ENCODE assay signal across 17 mouse cellular contexts in the genomic region with DNA sequence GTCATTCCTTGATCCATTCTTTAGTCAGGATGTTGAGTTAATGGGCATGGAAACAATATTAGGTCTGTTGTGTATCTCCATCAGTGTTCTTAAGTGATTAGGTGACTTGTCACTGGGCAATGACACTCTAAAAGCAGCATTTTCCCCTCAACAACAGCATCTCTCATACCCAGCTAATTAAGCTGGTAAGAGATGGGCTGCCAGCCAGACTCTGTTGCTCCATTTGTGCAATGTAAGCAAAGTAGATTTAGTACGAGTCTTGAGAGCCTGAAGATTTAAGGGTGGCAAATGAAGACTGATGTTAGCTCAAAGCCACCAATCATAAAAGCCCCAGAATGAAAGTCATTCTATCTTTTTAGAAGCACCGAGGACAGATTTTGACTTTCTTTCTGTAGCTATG.
"Had no signal": no experiment of that assay in that cellular context is flagged by ENCODE, and none has a peak within 500 bp of the region (broad histone marks: within the 10 kb centered on the region; RNA-seq: fewer than 3 reads in every experiment).

No protein-coding gene starts in this region.

- DNase-seq: gastrocnemius, adult 2 months; gastrocnemius, postnatal 14 days; gastrocnemius, postnatal 36 days; heart, adult 11 months; heart, adult 2 months; heart, postnatal 14 days; heart, postnatal 36 days; kidney, adult 11 months; kidney, adult 2 months; kidney, adult 9 months; kidney, postnatal 14 days; kidney, postnatal 36 days; layer of hippocampus, adult 9-11 months; layer of hippocampus, postnatal 36 days; left cerebral cortex, postnatal 4 days had no signal

- ATAC-seq: hindbrain, postnatal 0 days; intestine, embryonic 16.5 days had no signal
